Mouse (Mus musculus) G1E (cell line): ENCODE data around the gene Gm10401.

Experiments
- CTCF ChIP-seq: IDR thresholded peaks from 2 replicates; pipeline ENCODE4 v1.5.1; 2012; ENCODE audit warnings: low read depth, low read length, inconsistent platforms, mixed read lengths
- GATA1 ChIP-seq: IDR thresholded peaks from 2 replicates; pipeline ENCODE4 v1.6.1; 2012; ENCODE audit warnings: borderline replicate concordance, low read length, inconsistent platforms, mixed read lengths
- TAL1 ChIP-seq: conservative IDR thresholded peaks from 2 replicates; pipeline ENCODE4 v1.6.1; 2012; ENCODE audit warnings: low read depth, low read length, inconsistent platforms, mixed read lengths

DNA sequence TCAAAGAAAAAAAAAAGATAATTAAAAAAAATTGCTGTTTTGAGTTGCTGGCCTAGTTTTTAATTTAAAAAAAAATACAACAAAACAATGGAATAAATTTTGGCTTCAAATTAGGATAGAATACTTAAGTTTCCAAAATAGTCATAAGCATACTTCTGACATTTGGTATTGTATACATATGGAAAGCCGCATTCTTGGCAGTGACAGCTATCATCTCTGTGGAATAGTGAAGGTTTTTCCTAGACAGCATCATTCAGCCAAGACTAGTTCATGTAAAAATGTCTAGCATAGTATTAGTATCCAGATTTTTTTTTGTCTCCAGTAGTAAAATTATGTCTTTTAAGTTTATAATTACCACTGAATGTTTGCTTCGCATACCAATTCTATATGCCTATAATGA is 12.4 kb downstream of the Gm10401 start:
- TF ChIP-seq CTCF (no peak), TAL1 (no peak), GATA1 (no peak)
